Mouse (Mus musculus): ENCODE results near the gene Pkn2. TPM values are rescaled to one million over a fixed set of nuclear protein-coding genes. Genes with fewer than 3 reads are reported as not detected.

The Pkn2 gene
- polyA plus RNA-seq, 1 experiment = 11.8 TPM

- no peak for TF ChIP-seq TCF12 (IDR thresholded peaks at IDR 0.05; ENCODE audit: insufficient read depth, poor library complexity, severe bottlenecking)
- TF ChIP-seq POLR2A (IDR thresholded peaks at IDR 0.05; ENCODE audit: insufficient read length, low read depth) = no peak
- TF ChIP-seq MYOG (IDR thresholded peaks at IDR 0.05; ENCODE audit: control insufficient read depth in 1 of 3, insufficient read depth in 1 of 3, insufficient read length in 2 of 3, low read depth in 2 of 3) = no peak
- no peak for TF ChIP-seq USF1 (IDR thresholded peaks at IDR 0.05; ENCODE audit: low read depth)
- TF ChIP-seq E2F4 (IDR thresholded peaks at IDR 0.05; ENCODE audit: insufficient read depth) = no peak
- no peak for TF ChIP-seq MYOD1 (IDR thresholded peaks at IDR 0.05; ENCODE audit: control insufficient read depth in 1 of 3, insufficient read length in 2 of 3, low read depth in 2 of 3)
- TF ChIP-seq POLR2AphosphoS2 (IDR thresholded peaks at IDR 0.05; ENCODE audit: insufficient read length, low read depth) = no peak
- TF ChIP-seq SRF (IDR thresholded peaks at IDR 0.05; ENCODE audit: control insufficient read depth, insufficient read length, low read depth) = no peak
- no peak for TF ChIP-seq CEBPB (IDR thresholded peaks at IDR 0.05; ENCODE audit: insufficient read depth, poor library complexity, severe bottlenecking)
- no peak for TF ChIP-seq REST (IDR thresholded peaks at IDR 0.05; ENCODE audit: insufficient read depth, insufficient read length)
- TF ChIP-seq TCF3 (IDR thresholded peaks at IDR 0.05; ENCODE audit: insufficient read length, low read depth) = no peak
- TF ChIP-seq MAX (IDR thresholded peaks at IDR 0.05; ENCODE audit: low read depth) = no peak
- H3K4me3 ChIP-seq = no peak overlapping the region
- no peaks in the 10 kb centered on the region for H3K79me2 ChIP-seq (ENCODE audit: control insufficient read depth, insufficient read depth)
Observed at GRCm38 (mm10) chr3:142749131-142749530, 132.7 kb downstream of the Pkn2 start.

GRCm38 (mm10) chr3:142747673-142748072 is 134.1 kb downstream of the Pkn2 start:
- H3K4me3 ChIP-seq = no peak overlapping the region
- no peak overlapping the region for H3ac ChIP-seq (ENCODE audit: control insufficient read depth, insufficient read length)
- H3K79me2 ChIP-seq (ENCODE audit: control insufficient read depth, insufficient read depth) = no peaks in the 10 kb centered on the region
- TF ChIP-seq MYOD1 (IDR thresholded peaks at IDR 0.05; ENCODE audit: control insufficient read depth in 1 of 3, insufficient read length in 2 of 3, low read depth in 2 of 3) = no peak
- no peak for TF ChIP-seq POLR2AphosphoS2 (IDR thresholded peaks at IDR 0.05; ENCODE audit: insufficient read length, low read depth)
- TF ChIP-seq SRF (IDR thresholded peaks at IDR 0.05; ENCODE audit: control insufficient read depth, insufficient read length, low read depth) = no peak
- no peak for TF ChIP-seq TCF12 (IDR thresholded peaks at IDR 0.05; ENCODE audit: insufficient read depth, poor library complexity, severe bottlenecking)
- TF ChIP-seq MYOG (IDR thresholded peaks at IDR 0.05; ENCODE audit: control insufficient read depth in 1 of 3, insufficient read depth in 1 of 3, insufficient read length in 2 of 3, low read depth in 2 of 3) = no peak
- TF ChIP-seq E2F4 (IDR thresholded peaks at IDR 0.05; ENCODE audit: insufficient read depth) = no peak
- no peak for TF ChIP-seq USF1 (IDR thresholded peaks at IDR 0.05; ENCODE audit: low read depth)
- no peak for TF ChIP-seq TCF3 (IDR thresholded peaks at IDR 0.05; ENCODE audit: insufficient read length, low read depth)
- no peak for TF ChIP-seq CEBPB (IDR thresholded peaks at IDR 0.05; ENCODE audit: insufficient read depth, poor library complexity, severe bottlenecking)
- no peak for TF ChIP-seq MAX (IDR thresholded peaks at IDR 0.05; ENCODE audit: low read depth)
- H3K4me2 ChIP-seq (ENCODE audit: low read depth) = no peak overlapping the region
- H3K27me3 ChIP-seq (ENCODE audit: control insufficient read depth, insufficient read depth, insufficient read length) = no peaks in the 10 kb centered on the region
- no peaks in the 10 kb centered on the region for H3K36me3 ChIP-seq (ENCODE audit: control insufficient read depth, insufficient read depth)

More at GRCm38 (mm10) chr3:142749131-142749530, 132.7 kb downstream of the Pkn2 start:
- no peaks in the 10 kb centered on the region for H3K36me3 ChIP-seq (ENCODE audit: control insufficient read depth, insufficient read depth)
- H3K4me2 ChIP-seq (ENCODE audit: low read depth) = no peak overlapping the region
- H3ac ChIP-seq (ENCODE audit: control insufficient read depth, insufficient read length) = no peak overlapping the region
- no peaks in the 10 kb centered on the region for H3K27me3 ChIP-seq (ENCODE audit: control insufficient read depth, insufficient read depth, insufficient read length)

- Histone ChIP-seq H3ac (ENCODE audit: control insufficient read depth, insufficient read length) (no peak overlapping the region), H3K4me3 (no peak overlapping the region), H3K36me3 (ENCODE audit: control insufficient read depth, insufficient read depth) (no peaks in the 10 kb centered on the region), H3K27me3 (ENCODE audit: control insufficient read depth, insufficient read depth, insufficient read length) (no peaks in the 10 kb centered on the region), H3K79me2 (ENCODE audit: control insufficient read depth, insufficient read depth) (no peaks in the 10 kb centered on the region), H3K4me2 (ENCODE audit: low read depth) (no peak overlapping the region)
- TF ChIP-seq MAX (IDR thresholded peaks at IDR 0.05; ENCODE audit: low read depth) = no peak
- TF ChIP-seq SRF (IDR thresholded peaks at IDR 0.05; ENCODE audit: control insufficient read depth, insufficient read length, low read depth) = no peak
- TF ChIP-seq REST (IDR thresholded peaks at IDR 0.05; ENCODE audit: insufficient read depth, insufficient read length) = no peak
- TF ChIP-seq CEBPB (IDR thresholded peaks at IDR 0.05; ENCODE audit: insufficient read depth, poor library complexity, severe bottlenecking) = no peak
- no peak for TF ChIP-seq POLR2A (IDR thresholded peaks at IDR 0.05; ENCODE audit: insufficient read length, low read depth)
- no peak for TF ChIP-seq MYOD1 (IDR thresholded peaks at IDR 0.05; ENCODE audit: control insufficient read depth in 1 of 3, insufficient read length in 2 of 3, low read depth in 2 of 3)
- TF ChIP-seq TCF3 (IDR thresholded peaks at IDR 0.05; ENCODE audit: insufficient read length, low read depth) = no peak
- no peak for TF ChIP-seq MYOG (IDR thresholded peaks at IDR 0.05; ENCODE audit: control insufficient read depth in 1 of 3, insufficient read depth in 1 of 3, insufficient read length in 2 of 3, low read depth in 2 of 3)
Observed at GRCm38 (mm10) chr3:142745076-142745475, 136.7 kb downstream of the Pkn2 start.

GRCm38 (mm10) chr3:142743973-142744898 is 137.6 kb downstream of the Pkn2 start:
- Histone ChIP-seq H3K4me3 (no peak overlapping the region), H3K4me2 (ENCODE audit: low read depth) (no peak overlapping the region), H3K27me3 (ENCODE audit: control insufficient read depth, insufficient read depth, insufficient read length) (no peaks in the 10 kb centered on the region), H3K79me2 (ENCODE audit: control insufficient read depth, insufficient read depth) (no peaks in the 10 kb centered on the region), H3K36me3 (ENCODE audit: control insufficient read depth, insufficient read depth) (no peaks in the 10 kb centered on the region), H3ac (ENCODE audit: control insufficient read depth, insufficient read length) (no peak overlapping the region)
- TF ChIP-seq POLR2A (IDR thresholded peaks at IDR 0.05; ENCODE audit: insufficient read length, low read depth) (no peak), CEBPB (IDR thresholded peaks at IDR 0.05; ENCODE audit: insufficient read depth, poor library complexity, severe bottlenecking) (no peak), MYOD1 (IDR thresholded peaks at IDR 0.05; ENCODE audit: control insufficient read depth in 1 of 3, insufficient read length in 2 of 3, low read depth in 2 of 3) (no peak), MYOG (IDR thresholded peaks at IDR 0.05; ENCODE audit: control insufficient read depth in 1 of 3, insufficient read depth in 1 of 3, insufficient read length in 2 of 3, low read depth in 2 of 3) (no peak), POLR2AphosphoS2 (IDR thresholded peaks at IDR 0.05; ENCODE audit: insufficient read length, low read depth) (no peak), USF1 (IDR thresholded peaks at IDR 0.05; ENCODE audit: low read depth) (no peak), E2F4 (IDR thresholded peaks at IDR 0.05; ENCODE audit: insufficient read depth) (no peak), TCF3 (IDR thresholded peaks at IDR 0.05; ENCODE audit: insufficient read length, low read depth) (no peak), MAX (IDR thresholded peaks at IDR 0.05; ENCODE audit: low read depth) (no peak), SRF (IDR thresholded peaks at IDR 0.05; ENCODE audit: control insufficient read depth, insufficient read length, low read depth) (no peak)

Other genes starting within 250 kb of the Pkn2 start
- gene Kyat3, start 181.0 kb downstream of the Pkn2 start, polyA plus RNA-seq (2012; fragmentation: generic; extraction: Trizol) = 1.9 TPM
- 21.6 TPM for gene Gtf2b, start 117.0 kb downstream of the Pkn2 start, polyA plus RNA-seq (2012; fragmentation: generic; extraction: Trizol)